Mouse (Mus musculus) G1E-ER4 (cell line): Measurements from ENCODE around the gene Mgat5b. TPM values are rescaled to one million over a fixed set of nuclear protein-coding genes. Genes with fewer than 3 reads are reported as not detected.

Experiments
- GATA1 ChIP-seq: IDR thresholded peaks from one replicate; pipeline ENCODE4 v1.8.0; 2012; ENCODE audit warnings: low read length, inconsistent platforms
- polyA plus RNA-seq: library from polyadenylated mRNA; stranded (reverse); fragments of >175 nt; gene quantifications from 2 replicates; pipeline ENCODE4 v1.2.3, GENCODE M21; 2012

The Mgat5b gene
- polyA plus RNA-seq, 1 experiment: not detected

- TF ChIP-seq GATA1: no peak
Observed at GRCm38 (mm10) chr11:116991964-116992363, 73.3 kb downstream of the Mgat5b start.

GRCm38 (mm10) chr11:116994095-116994582, 75.5 kb downstream of the Mgat5b start:
- no peak for TF ChIP-seq GATA1

GRCm38 (mm10) chr11:116996976-116997375, 78.3 kb downstream of the Mgat5b start:
- no peak for TF ChIP-seq GATA1

- TF ChIP-seq GATA1: no peak
Observed at GRCm38 (mm10) chr11:116998935-116999334, 80.3 kb downstream of the Mgat5b start.

- no peak for TF ChIP-seq GATA1
Observed at GRCm38 (mm10) chr11:117000219-117000618, 81.6 kb downstream of the Mgat5b start.

GRCm38 (mm10) chr11:117001789-117002188, 83.1 kb downstream of the Mgat5b start:
- TF ChIP-seq GATA1: no peak

GRCm38 (mm10) chr11:117003503-117003902, 84.8 kb downstream of the Mgat5b start:
- TF ChIP-seq GATA1: no peak

GRCm38 (mm10) chr11:117004277-117004676, 85.6 kb downstream of the Mgat5b start:
- no peak for TF ChIP-seq GATA1

- TF ChIP-seq GATA1: no peak
Observed at GRCm38 (mm10) chr11:117017462-117017861, 98.8 kb downstream of the Mgat5b start.

- no peak for TF ChIP-seq GATA1
Observed at GRCm38 (mm10) chr11:117018410-117018809, 99.7 kb downstream of the Mgat5b start.

GRCm38 (mm10) chr11:117021026-117021425, 102.4 kb downstream of the Mgat5b start:
- no peak for TF ChIP-seq GATA1

GRCm38 (mm10) chr11:117023537-117023936, 104.9 kb downstream of the Mgat5b start:
- no peak for TF ChIP-seq GATA1

- no peak for TF ChIP-seq GATA1
Observed at GRCm38 (mm10) chr11:117027681-117028080, 109.0 kb downstream of the Mgat5b start.

GRCm38 (mm10) chr11:117028861-117029568, 110.4 kb downstream of the Mgat5b start:
- peak; percentile 49 for TF ChIP-seq GATA1

GRCm38 (mm10) chr11:117029569-117029955, 110.9 kb downstream of the Mgat5b start:
- TF ChIP-seq GATA1: no peak

- no peak for TF ChIP-seq GATA1
Observed at GRCm38 (mm10) chr11:117030018-117030417, 111.4 kb downstream of the Mgat5b start.

- TF ChIP-seq GATA1: no peak
Observed at GRCm38 (mm10) chr11:117030471-117031101, 111.9 kb downstream of the Mgat5b start.
